Mouse (Mus musculus): ENCODE results near the gene Sarnp.

GRCm38 (mm10) chr10:128919203-128919631 lies 102.1 kb downstream of the Sarnp start:
- TF ChIP-seq CTCF (IDR thresholded peaks at IDR 0.05; ENCODE audit: low read depth) (no peak), EP300 (IDR thresholded peaks at IDR 0.05; ENCODE audit: low read depth) (no peak)
